Mouse (Mus musculus): ENCODE measurements around the gene Gatb. TPM values are rescaled to one million over a fixed set of nuclear protein-coding genes. Genes with fewer than 3 reads are reported as not detected.
"Not testable (repeated sequence)": the region's sequence is repeated elsewhere in the genome, so short reads cannot be mapped to it uniquely, and the experiment has no call there.

Gatb gene
- polyA plus RNA-seq, 1 experiment from 2014 or later: 11.2 TPM

GRCm38 (mm10) chr3:85543652-85544051, 30.3 kb upstream of the Gatb start:
- no peaks in the 10 kb centered on the region for H3K27me3 ChIP-seq (replicated peaks; ENCODE audit: control insufficient read depth, insufficient read depth, low read length)
- no peaks in the 10 kb centered on the region for H3K4me1 ChIP-seq (replicated peaks; ENCODE audit: control insufficient read depth, insufficient read depth, low read length)
- no peak overlapping the region for H3K4me2 ChIP-seq (replicated peaks; ENCODE audit: low read depth)
- no peak overlapping the region for H3K27ac ChIP-seq (ENCODE audit: low read depth, low read length)
- no peak overlapping the region for H3K9ac ChIP-seq (ENCODE audit: low read depth, low read length)
- TF ChIP-seq CTCF (IDR thresholded peaks at IDR 0.05; ENCODE audit: low read depth): peak; percentile 65
- WGBS: 55% methylated on average over 2 of the region's 2 CpGs
- H3K36me3 ChIP-seq (ENCODE audit: control insufficient read depth, insufficient read depth): no peaks in the 10 kb centered on the region
- no peak overlapping the region for H3K4me3 ChIP-seq (ENCODE audit: low read depth, low read length)
- no peak for ATAC-seq
- no peaks in the 10 kb centered on the region for H3K9me3 ChIP-seq (ENCODE audit: control insufficient read depth)

GRCm38 (mm10) chr3:85550312-85550711, 23.6 kb upstream of the Gatb start:
- H3K9me3 ChIP-seq (ENCODE audit: control insufficient read depth): no peaks in the 10 kb centered on the region
- ATAC-seq: no peak
- no peaks in the 10 kb centered on the region for H3K4me1 ChIP-seq (replicated peaks; ENCODE audit: control insufficient read depth, insufficient read depth, low read length)
- H3K4me2 ChIP-seq (replicated peaks; ENCODE audit: low read depth): no peak overlapping the region
- no peaks in the 10 kb centered on the region for H3K27me3 ChIP-seq (replicated peaks; ENCODE audit: control insufficient read depth, insufficient read depth, low read length)
- H3K9ac ChIP-seq (ENCODE audit: low read depth, low read length): no peak overlapping the region
- H3K27ac ChIP-seq (ENCODE audit: low read depth, low read length): no peak overlapping the region
- TF ChIP-seq CTCF (IDR thresholded peaks at IDR 0.05; ENCODE audit: low read depth): no peak
- no peaks in the 10 kb centered on the region for H3K36me3 ChIP-seq (ENCODE audit: control insufficient read depth, insufficient read depth)
- 74% methylated on average over 4 of the region's 4 CpGs for WGBS
- no peak overlapping the region for H3K4me3 ChIP-seq (ENCODE audit: low read depth, low read length)

- Histone ChIP-seq H3K4me3 (ENCODE audit: low read depth, low read length) (no peak overlapping the region), H3K4me2 (replicated peaks; ENCODE audit: low read depth) (no peak overlapping the region), H3K4me1 (replicated peaks; ENCODE audit: control insufficient read depth, insufficient read depth, low read length) (no peaks in the 10 kb centered on the region), H3K27me3 (replicated peaks; ENCODE audit: control insufficient read depth, insufficient read depth, low read length) (no peaks in the 10 kb centered on the region), H3K9me3 (ENCODE audit: control insufficient read depth) (no peaks in the 10 kb centered on the region), H3K27ac (ENCODE audit: low read depth, low read length) (no peak overlapping the region), H3K36me3 (ENCODE audit: control insufficient read depth, insufficient read depth) (no peaks in the 10 kb centered on the region), H3K9ac (ENCODE audit: low read depth, low read length) (no peak overlapping the region)
- 76% methylated on average over 2 of the region's 2 CpGs for WGBS
- TF ChIP-seq CTCF (IDR thresholded peaks at IDR 0.05; ENCODE audit: low read depth): no peak
- no peak for ATAC-seq
These were observed 22.6 kb upstream of the Gatb start for GRCm38 (mm10) chr3:85551352-85551751.

- no peaks in the 10 kb centered on the region for H3K36me3 ChIP-seq (ENCODE audit: control insufficient read depth, insufficient read depth)
- no peak for TF ChIP-seq CTCF (IDR thresholded peaks at IDR 0.05; ENCODE audit: low read depth)
- no peaks in the 10 kb centered on the region for H3K4me1 ChIP-seq (replicated peaks; ENCODE audit: control insufficient read depth, insufficient read depth, low read length)
- no peaks in the 10 kb centered on the region for H3K27me3 ChIP-seq (replicated peaks; ENCODE audit: control insufficient read depth, insufficient read depth, low read length)
- H3K4me2 ChIP-seq (replicated peaks; ENCODE audit: low read depth): no peak overlapping the region
- no peak overlapping the region for H3K4me3 ChIP-seq (ENCODE audit: low read depth, low read length)
- H3K9ac ChIP-seq (ENCODE audit: low read depth, low read length): no peak overlapping the region
- no peak for ATAC-seq
- 83% methylated on average over 6 of the region's 6 CpGs for WGBS
- H3K27ac ChIP-seq (ENCODE audit: low read depth, low read length): no peak overlapping the region
- no peaks in the 10 kb centered on the region for H3K9me3 ChIP-seq (ENCODE audit: control insufficient read depth)
These were observed 20.1 kb upstream of the Gatb start for GRCm38 (mm10) chr3:85553731-85554277.

- no peak for ATAC-seq
- H3K4me1 ChIP-seq (replicated peaks; ENCODE audit: control insufficient read depth, insufficient read depth, low read length): no peaks in the 10 kb centered on the region
- no peak for TF ChIP-seq CTCF (IDR thresholded peaks at IDR 0.05; ENCODE audit: low read depth)
- no peak overlapping the region for H3K4me2 ChIP-seq (replicated peaks; ENCODE audit: low read depth)
- no peak overlapping the region for H3K4me3 ChIP-seq (ENCODE audit: low read depth, low read length)
- H3K9ac ChIP-seq (ENCODE audit: low read depth, low read length): no peak overlapping the region
- H3K9me3 ChIP-seq (ENCODE audit: control insufficient read depth): no peaks in the 10 kb centered on the region
- 50% methylated on average over 2 of the region's 2 CpGs for WGBS
- H3K36me3 ChIP-seq (ENCODE audit: control insufficient read depth, insufficient read depth): no peaks in the 10 kb centered on the region
- H3K27me3 ChIP-seq (replicated peaks; ENCODE audit: control insufficient read depth, insufficient read depth, low read length): no peaks in the 10 kb centered on the region
- H3K27ac ChIP-seq (ENCODE audit: low read depth, low read length): no peak overlapping the region
These were observed 9.3 kb upstream of the Gatb start for GRCm38 (mm10) chr3:85564603-85565002.

- no peaks in the 10 kb centered on the region for H3K4me1 ChIP-seq (replicated peaks; ENCODE audit: control insufficient read depth, insufficient read depth, low read length)
- no peak overlapping the region for H3K27ac ChIP-seq (ENCODE audit: low read depth, low read length)
- no peak for ATAC-seq
- no peaks in the 10 kb centered on the region for H3K9me3 ChIP-seq (ENCODE audit: control insufficient read depth)
- no peak overlapping the region for H3K4me3 ChIP-seq (ENCODE audit: low read depth, low read length)
- 68% methylated on average over 2 of the region's 2 CpGs for WGBS
- no peak overlapping the region for H3K4me2 ChIP-seq (replicated peaks; ENCODE audit: low read depth)
- no peaks in the 10 kb centered on the region for H3K36me3 ChIP-seq (ENCODE audit: control insufficient read depth, insufficient read depth)
- peak; percentile 85 for TF ChIP-seq CTCF (IDR thresholded peaks at IDR 0.05; ENCODE audit: low read depth)
- H3K27me3 ChIP-seq (replicated peaks; ENCODE audit: control insufficient read depth, insufficient read depth, low read length): no peaks in the 10 kb centered on the region
- H3K9ac ChIP-seq (ENCODE audit: low read depth, low read length): no peak overlapping the region
These were observed 2.6 kb upstream of the Gatb start for GRCm38 (mm10) chr3:85571276-85571675.

GRCm38 (mm10) chr3:85572502-85572901, 1.4 kb upstream of the Gatb start:
- H3K9me3 ChIP-seq (ENCODE audit: control insufficient read depth); H3K36me3 ChIP-seq (ENCODE audit: control insufficient read depth, insufficient read depth); H3K4me3 ChIP-seq (ENCODE audit: low read depth, low read length); H3K27me3 ChIP-seq (replicated peaks; ENCODE audit: control insufficient read depth, insufficient read depth, low read length); H3K4me1 ChIP-seq (replicated peaks; ENCODE audit: control insufficient read depth, insufficient read depth, low read length); ATAC-seq; H3K9ac ChIP-seq (ENCODE audit: low read depth, low read length); H3K27ac ChIP-seq (ENCODE audit: low read depth, low read length); H3K4me2 ChIP-seq (replicated peaks; ENCODE audit: low read depth): not testable (repeated sequence)
- 93% methylated on average over 8 of the region's 8 CpGs for WGBS

Data from intestine, postnatal 0 days (tissue).